Mouse (Mus musculus): ENCODE data around the gene Lancl1.

DNA sequence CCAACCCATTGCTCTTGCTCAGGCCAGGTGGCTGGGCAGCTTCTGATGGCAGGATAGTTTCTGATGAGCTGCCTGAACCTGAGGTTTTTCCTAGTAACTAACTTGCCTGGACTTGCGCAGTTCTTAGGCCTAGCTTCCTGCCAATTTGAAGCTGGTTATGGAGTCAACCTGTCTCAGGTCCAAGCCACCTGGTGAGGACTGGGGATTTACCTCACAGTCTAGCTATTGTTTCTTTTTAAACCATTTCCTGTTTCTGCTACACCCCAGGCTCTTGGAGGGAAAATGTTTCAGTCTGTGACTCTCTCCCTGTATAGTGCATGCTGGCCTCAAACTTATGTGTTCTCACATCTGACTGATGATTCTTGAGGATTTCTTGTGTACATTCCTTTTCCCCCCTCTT is 58.5 kb downstream of the Lancl1 start:
- TF ChIP-seq CTCF (IDR thresholded peaks at IDR 0.05; ENCODE audit: low read depth, low read length) (no peak), GATA2 (IDR thresholded peaks at IDR 0.05; ENCODE audit: borderline replicate concordance, low read depth, low read length) (no peak), POLR2AphosphoS5 (IDR thresholded peaks at IDR 0.05; ENCODE audit: insufficient replicate concordance, low read depth, low read length) (no peak)

Measured in G1E (cell line).